Mouse (Mus musculus) kidney, adult 9 months (tissue): ENCODE measurements at regions not wholly inside any gene's neighbourhood (a gene's known extent, or its start where the extent isn't known, plus 50 kb on each side); places are given as distances from the start of the nearest gene placed in this dataset.

Source experiments
- DNase-seq: peaks from one replicate; pipeline ENCODE4 v3.0.0; 2022

DNA sequence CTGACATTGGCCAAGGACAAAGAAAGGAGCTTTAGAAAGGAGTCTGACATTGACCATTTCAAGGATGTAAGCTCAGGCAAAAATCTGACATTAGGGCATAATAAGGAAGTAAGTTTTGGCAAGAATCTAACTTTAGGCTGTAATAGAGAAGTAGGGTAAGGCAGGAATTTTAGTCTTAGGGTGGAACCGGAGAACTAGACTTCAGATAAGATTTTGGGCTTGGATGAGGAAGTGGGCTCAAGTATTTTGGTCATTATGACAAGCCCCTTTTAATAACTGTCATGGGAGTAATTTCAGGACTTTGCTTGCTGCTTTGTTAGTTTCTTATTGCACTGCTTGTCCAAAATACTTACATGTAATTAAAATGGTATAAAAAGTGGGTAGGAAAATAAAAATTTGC, 418.9 kb downstream of the Wdr20rt start:
- no peak for DNase-seq

DNA sequence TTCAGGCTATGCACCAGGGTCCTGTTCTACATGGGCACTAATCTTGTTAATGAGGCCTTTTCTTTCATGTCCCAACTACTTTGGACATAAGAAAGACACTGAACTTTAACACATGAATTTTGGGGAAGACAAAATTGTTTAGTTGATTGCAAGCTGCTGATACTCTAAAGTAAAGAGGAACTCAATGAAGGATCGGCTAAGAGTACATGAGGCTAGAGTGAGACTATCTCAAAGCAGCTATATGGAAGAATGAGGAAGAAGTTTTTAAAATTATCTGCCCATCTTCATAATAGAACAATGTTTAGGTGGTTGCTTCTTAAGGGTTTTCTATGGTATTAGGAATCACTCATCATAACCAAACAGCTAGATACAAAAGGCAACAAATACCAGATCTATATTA, 431.5 kb downstream of the Wdr20rt start:
- DNase-seq = no peak

DNA sequence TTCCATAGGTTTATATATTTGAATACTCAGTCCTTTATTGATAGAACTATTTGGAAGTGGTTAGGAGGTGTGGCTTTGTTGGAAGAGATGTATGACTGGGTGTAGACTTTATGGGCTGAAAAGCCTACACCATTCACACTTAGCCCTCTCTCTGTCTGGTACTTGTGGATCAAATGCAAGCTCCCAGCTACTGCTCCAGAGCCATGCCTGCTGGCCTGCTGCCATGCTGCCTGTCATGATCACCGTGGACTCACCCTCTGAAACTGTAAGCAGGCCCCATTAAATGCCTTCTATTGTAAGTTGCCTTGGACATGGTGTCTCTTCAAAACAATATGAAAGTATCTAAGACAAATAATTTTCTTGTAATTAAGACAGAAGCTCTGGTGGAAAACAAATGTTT, 446.4 kb downstream of the Wdr20rt start:
- no peak for DNase-seq

DNA sequence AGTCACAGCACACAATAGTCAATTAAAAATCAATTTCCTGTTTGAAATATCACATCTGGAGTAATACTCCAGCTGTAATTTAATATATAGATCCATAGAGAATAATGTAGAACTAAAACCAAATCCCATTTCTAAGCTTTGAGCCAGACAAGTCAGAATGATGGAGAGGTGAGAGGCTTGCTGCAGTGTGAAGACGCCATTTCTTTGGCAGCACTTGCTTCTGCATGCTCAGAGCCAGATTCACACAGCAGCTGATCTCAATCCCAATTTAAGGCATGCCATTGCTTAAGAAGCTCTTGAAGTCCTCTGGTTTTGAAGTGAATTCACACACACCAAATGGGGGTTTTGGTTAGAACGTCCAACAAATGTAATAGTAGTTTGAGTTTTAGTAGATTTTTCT, 447.9 kb downstream of the Wdr20rt start:
- DNase-seq = no peak

DNA sequence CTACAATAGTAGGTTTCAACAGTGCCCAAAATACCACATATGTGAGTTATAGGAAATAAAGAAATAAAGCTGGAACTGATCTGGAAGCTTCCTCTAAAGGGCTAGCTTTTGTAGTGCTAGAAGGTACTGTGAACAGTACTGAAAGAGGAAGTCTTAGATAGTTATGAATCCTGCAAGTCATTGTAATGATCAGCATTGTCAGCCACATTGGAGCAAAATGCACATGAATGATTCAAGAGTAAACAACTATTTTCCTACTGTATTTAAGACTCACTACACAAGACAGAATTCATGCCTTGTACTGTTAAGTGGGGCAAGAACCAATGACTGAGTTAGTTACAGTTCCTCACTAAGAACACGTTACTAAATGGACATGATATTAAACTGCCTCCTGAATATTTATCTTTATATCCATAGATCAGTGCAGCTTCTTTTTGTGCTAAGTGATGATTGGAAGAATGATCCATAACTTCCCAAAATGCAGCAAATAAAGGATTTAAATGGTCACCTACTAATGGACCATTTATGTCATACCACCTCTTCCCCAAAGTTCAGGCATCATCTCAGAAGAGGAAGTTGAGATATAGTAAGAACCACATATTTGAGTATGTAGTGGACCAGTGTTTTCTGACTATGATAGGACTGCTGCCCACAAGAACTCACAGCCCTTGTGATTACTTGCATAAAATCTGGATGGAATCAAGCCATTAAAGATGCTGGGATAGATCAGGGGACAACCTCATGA, 449.8 kb downstream of the Wdr20rt start:
- DNase-seq = no peak

DNA sequence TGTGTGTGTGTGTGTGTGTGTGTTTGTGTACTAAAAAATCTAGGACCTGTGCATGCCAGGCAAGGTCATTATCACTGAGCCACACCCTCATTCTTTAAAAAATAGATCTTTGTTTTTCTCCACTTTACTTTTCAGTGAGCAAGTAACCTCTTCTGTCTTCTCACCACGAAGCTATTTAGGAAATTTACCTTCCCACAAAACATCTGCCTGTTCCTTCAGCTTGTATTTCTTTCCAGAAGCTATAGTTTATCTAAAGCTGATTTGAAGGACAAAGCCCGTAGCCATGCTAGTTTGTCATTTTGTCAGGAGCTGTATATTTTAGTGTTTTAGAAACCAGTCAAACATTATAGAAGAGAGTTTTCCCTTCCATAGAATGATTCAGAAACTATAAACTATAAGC, 455.0 kb downstream of the Wdr20rt start:
- DNase-seq = no peak

DNA sequence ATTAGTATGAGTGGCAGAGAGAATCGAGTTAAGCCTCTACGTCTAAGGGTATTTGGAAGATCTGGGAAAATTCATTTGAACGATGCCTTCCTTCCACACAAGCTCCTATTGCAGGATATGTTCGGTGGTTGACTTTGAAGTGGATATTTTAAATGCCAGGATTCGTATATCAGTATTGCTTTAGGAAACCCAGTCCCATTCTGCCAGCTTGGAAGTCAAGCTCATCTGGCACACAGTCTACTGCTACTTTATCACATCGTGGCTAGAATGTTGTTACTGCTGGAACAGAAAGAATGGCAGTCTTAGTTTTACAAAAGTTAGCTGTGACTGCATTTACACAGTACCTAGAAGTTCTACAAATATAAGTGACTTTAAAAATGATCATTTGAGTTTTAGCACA, 456.5 kb downstream of the Wdr20rt start:
- DNase-seq = no peak

DNA sequence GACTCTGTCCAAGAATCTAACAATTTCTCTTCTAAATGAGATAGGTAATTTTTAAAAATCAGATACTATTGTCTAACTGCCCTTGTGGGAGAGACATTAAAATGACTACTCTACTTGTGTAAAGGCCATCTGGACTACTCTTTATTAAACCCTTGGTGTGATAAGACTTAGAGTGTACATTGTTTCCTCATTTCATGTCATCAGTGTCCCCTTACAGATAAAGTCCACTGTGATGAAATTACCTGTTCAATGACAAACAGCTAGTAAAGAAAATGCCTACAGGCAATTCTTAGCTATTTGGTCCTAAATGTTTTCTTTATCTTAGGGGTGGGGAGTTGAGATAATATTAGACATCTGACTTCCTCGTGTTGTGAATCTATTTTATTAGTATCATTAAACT, 479.7 kb downstream of the Wdr20rt start:
- DNase-seq = no peak

DNA sequence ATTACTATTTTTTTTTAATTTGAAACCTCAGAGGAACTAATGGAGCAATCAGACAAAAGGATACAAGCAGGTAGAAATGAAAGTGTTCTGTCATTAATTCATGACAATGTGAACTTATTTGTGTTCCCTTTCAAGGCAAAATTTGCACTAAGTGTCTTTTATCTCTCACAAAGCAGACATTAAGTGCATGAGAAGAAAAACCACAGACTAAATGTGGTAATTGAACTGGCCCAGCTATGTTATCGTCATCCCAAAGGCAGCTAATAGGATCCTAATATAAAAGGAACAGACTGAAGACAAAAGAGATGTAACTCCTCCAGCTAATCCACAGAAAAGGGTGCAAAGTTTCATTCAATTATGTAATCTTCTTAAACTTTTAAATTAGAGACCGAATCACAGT, 487.0 kb downstream of the Wdr20rt start:
- DNase-seq = no peak
